Mouse (Mus musculus): ENCODE data around the gene Gm3233. TPM values are rescaled to one million over a fixed set of nuclear protein-coding genes. Genes with fewer than 3 reads are reported as not detected.
"Not testable (repeated sequence)": the region's sequence is repeated elsewhere in the genome, so short reads cannot be mapped to it uniquely, and the experiment has no call there.

The Gm3233 gene
- polyA plus RNA-seq, 1 experiment, result not detected

GRCm38 (mm10) chr10:77738929-77739328 lies 20.6 kb downstream of the Gm3233 start:
- Histone ChIP-seq H3K4me3 (ENCODE audit: low read depth, low read length) (no peak overlapping the region), H3K27ac (ENCODE audit: insufficient read depth, low read depth, low read length) (no peak overlapping the region), H3K4me1 (ENCODE audit: control insufficient read depth, insufficient read depth, insufficient read length, low read length) (no peaks in the 10 kb centered on the region), H3K27me3 (ENCODE audit: control insufficient read depth, insufficient read depth, low read length) (no peaks in the 10 kb centered on the region), H3K36me3 (ENCODE audit: control insufficient read depth, insufficient read depth, low read length) (no peaks in the 10 kb centered on the region)
- TF ChIP-seq CTCF (IDR thresholded peaks at IDR 0.05; ENCODE audit: extremely low read depth, insufficient read length, insufficient replicate concordance, low read depth, low read length) (no peak), POLR2A (IDR thresholded peaks at IDR 0.05; ENCODE audit: low read depth, low read length) (no peak)
- WGBS, result 79% methylated on average over 4 of the region's 4 CpGs

DNA sequence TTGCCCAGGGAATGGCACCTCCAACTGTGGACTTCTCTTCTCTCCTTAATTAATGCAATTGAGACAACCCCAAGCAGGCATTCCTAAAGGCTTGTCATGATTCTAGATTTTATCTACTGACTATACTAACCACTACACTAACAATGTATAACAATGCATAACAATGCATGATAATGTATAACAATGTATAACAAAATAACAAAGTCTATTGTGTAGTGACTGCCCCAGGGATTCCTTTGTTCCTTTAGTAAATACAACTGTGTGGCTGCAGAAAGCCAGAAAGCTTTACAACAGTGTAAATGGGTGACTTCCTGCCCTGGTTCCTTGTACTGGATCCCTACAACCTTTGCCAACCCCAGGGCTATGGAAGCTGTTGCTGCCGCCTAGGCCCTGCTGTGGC lies 23.6 kb downstream of the Gm3233 start:
- TF ChIP-seq CTCF (IDR thresholded peaks at IDR 0.05; ENCODE audit: extremely low read depth, insufficient read length, insufficient replicate concordance, low read depth, low read length) (no peak), POLR2A (IDR thresholded peaks at IDR 0.05; ENCODE audit: low read depth, low read length) (no peak)
- WGBS, result 95% methylated on average over 1 of the region's 1 CpGs
- H3K27ac ChIP-seq (ENCODE audit: insufficient read depth, low read depth, low read length), result no peak overlapping the region
- H3K4me1 ChIP-seq (ENCODE audit: control insufficient read depth, insufficient read depth, insufficient read length, low read length), result no peaks in the 10 kb centered on the region
- no peak overlapping the region for H3K4me3 ChIP-seq (ENCODE audit: low read depth, low read length)
- H3K36me3 ChIP-seq (ENCODE audit: control insufficient read depth, insufficient read depth, low read length), result no peaks in the 10 kb centered on the region
- H3K27me3 ChIP-seq (ENCODE audit: control insufficient read depth, insufficient read depth, low read length), result no peaks in the 10 kb centered on the region

DNA sequence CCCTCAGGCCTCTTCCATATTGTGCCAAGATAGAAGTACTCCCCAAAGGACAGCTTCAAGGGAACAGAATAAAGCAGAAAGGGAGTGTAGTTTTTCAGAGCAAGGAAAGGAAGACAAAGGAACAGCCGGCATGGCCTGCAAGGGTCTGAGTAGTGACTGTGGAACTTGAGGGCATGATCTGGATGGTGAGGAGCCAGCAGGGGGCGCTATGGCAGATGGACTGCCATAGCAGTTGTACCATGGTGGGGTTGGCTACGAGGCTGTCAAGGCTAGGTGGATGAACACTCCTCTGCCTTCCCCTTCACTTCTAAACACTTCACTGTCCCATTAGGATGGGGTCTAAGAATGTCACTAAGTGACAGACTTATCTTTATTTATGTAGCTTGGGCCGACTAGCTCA lies 30.2 kb downstream of the Gm3233 start:
- no peak overlapping the region for H3K4me3 ChIP-seq (ENCODE audit: low read depth, low read length)
- TF ChIP-seq CTCF (IDR thresholded peaks at IDR 0.05; ENCODE audit: extremely low read depth, insufficient read length, insufficient replicate concordance, low read depth, low read length) (peak; percentile 52; the same call in 1 of the 2 replicates), POLR2A (IDR thresholded peaks at IDR 0.05; ENCODE audit: low read depth, low read length) (no peak)
- no peaks in the 10 kb centered on the region for H3K36me3 ChIP-seq (ENCODE audit: control insufficient read depth, insufficient read depth, low read length)
- H3K27me3 ChIP-seq (ENCODE audit: control insufficient read depth, insufficient read depth, low read length), result no peaks in the 10 kb centered on the region
- no peaks in the 10 kb centered on the region for H3K4me1 ChIP-seq (ENCODE audit: control insufficient read depth, insufficient read depth, insufficient read length, low read length)
- 58% methylated on average over 4 of the region's 4 CpGs for WGBS
- H3K27ac ChIP-seq (ENCODE audit: insufficient read depth, low read depth, low read length), result no peak overlapping the region

DNA sequence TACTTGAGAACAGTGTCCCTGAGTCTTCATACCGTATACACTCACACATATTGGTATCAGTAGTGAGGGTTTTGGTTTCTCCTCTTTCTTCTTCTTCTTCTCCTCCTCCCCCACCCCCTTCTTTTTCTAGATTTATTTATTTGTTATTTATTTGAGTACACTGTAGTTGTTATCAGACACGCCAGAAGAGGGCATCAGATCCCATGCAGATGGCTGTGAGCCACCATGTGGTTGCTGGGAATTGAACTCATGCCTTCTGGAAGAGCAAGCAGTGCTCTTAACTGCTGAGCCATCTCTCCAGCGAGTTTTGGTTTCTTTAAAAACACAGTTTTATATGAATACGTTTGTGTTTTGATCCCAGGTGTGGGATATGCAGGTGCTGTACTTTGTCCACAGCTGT lies 31.2 kb downstream of the Gm3233 start:
- no peaks in the 10 kb centered on the region for H3K4me1 ChIP-seq (ENCODE audit: control insufficient read depth, insufficient read depth, insufficient read length, low read length)
- WGBS, result 39% methylated on average over 4 of the region's 4 CpGs
- TF ChIP-seq POLR2A (IDR thresholded peaks at IDR 0.05; ENCODE audit: low read depth, low read length) (no peak), CTCF (IDR thresholded peaks at IDR 0.05; ENCODE audit: extremely low read depth, insufficient read length, insufficient replicate concordance, low read depth, low read length) (no peak)
- no peak overlapping the region for H3K4me3 ChIP-seq (ENCODE audit: low read depth, low read length)
- no peaks in the 10 kb centered on the region for H3K36me3 ChIP-seq (ENCODE audit: control insufficient read depth, insufficient read depth, low read length)
- no peak overlapping the region for H3K27ac ChIP-seq (ENCODE audit: insufficient read depth, low read depth, low read length)
- H3K27me3 ChIP-seq (ENCODE audit: control insufficient read depth, insufficient read depth, low read length), result no peaks in the 10 kb centered on the region

- TF ChIP-seq CTCF (IDR thresholded peaks at IDR 0.05; ENCODE audit: extremely low read depth, insufficient read length, insufficient replicate concordance, low read depth, low read length), result no peak
- no peak for TF ChIP-seq POLR2A (IDR thresholded peaks at IDR 0.05; ENCODE audit: low read depth, low read length)
- Histone ChIP-seq H3K27ac (ENCODE audit: insufficient read depth, low read depth, low read length) (no peak within 1 kb of the TSS), H3K27me3 (ENCODE audit: control insufficient read depth, insufficient read depth, low read length) (no peaks in the 10 kb centered on the region), H3K4me3 (ENCODE audit: low read depth, low read length) (no peak within 1 kb of the TSS), H3K4me1 (ENCODE audit: control insufficient read depth, insufficient read depth, insufficient read length, low read length) (no peaks in the 10 kb centered on the region), H3K36me3 (ENCODE audit: control insufficient read depth, insufficient read depth, low read length) (no peaks in the 10 kb centered on the region)
- 50% methylated on average over 3 of the region's 3 CpGs for WGBS
Measured at GRCm38 (mm10) chr10:77726186-77726585, 33.3 kb downstream of the Gm3233 start, which contains the start of gene Gm10100. Gene Gm10100, plus strand, starts transcription at chr10:77726486.

DNA sequence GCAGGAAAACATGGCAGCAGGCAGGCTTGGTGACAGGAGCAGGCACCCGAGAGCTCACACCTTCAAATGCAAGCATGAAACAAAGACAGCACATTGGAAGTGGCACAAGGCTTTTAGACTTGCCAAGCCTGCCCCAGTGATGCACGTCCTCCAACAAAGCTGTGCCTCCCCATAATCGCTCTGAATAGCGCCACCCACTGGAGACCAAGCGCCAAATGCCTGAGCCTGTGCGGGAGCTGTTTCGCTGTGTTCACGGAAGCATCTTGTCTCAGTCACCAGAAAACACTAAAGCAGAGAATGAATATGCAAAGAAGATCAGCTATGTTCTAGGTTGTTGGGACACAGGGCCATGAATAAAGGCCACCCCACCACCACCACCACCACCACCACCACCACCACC lies 34.6 kb downstream of the Gm3233 start:
- Histone ChIP-seq H3K4me1 (ENCODE audit: control insufficient read depth, insufficient read depth, insufficient read length, low read length) (no peaks in the 10 kb centered on the region), H3K27ac (ENCODE audit: insufficient read depth, low read depth, low read length) (no peak overlapping the region), H3K27me3 (ENCODE audit: control insufficient read depth, insufficient read depth, low read length) (no peaks in the 10 kb centered on the region), H3K36me3 (ENCODE audit: control insufficient read depth, insufficient read depth, low read length) (no peaks in the 10 kb centered on the region), H3K4me3 (ENCODE audit: low read depth, low read length) (no peak overlapping the region)
- no peak for TF ChIP-seq POLR2A (IDR thresholded peaks at IDR 0.05; ENCODE audit: low read depth, low read length)
- TF ChIP-seq CTCF (IDR thresholded peaks at IDR 0.05; ENCODE audit: extremely low read depth, insufficient read length, insufficient replicate concordance, low read depth, low read length), result no peak
- 77% methylated on average over 8 of the region's 8 CpGs for WGBS

DNA sequence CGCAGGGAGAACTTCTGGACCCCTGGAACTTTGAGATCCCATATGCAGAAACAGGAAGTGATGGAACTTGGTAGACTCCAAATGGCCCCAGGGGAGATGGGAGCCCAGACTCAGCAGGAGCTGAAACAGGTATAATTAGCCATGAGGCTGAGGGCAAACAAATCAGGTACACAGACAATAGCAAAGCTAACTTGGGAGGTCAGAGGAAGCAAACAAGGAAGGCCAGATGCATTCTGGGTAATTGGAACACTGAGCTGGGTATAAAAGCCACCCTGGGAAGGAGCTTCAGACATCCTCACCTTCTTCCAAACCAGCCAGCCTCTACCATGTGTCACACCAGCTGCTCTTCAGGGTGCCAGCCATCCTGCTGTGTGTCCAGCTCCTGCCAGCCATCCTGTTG lies 39.2 kb downstream of the Gm3233 start, which contains the start of gene Krtap12-1:
Gene Krtap12-1, plus strand, starts transcription at position 301 of the 400 bp plus-strand sequence.
- H3K27ac ChIP-seq (ENCODE audit: insufficient read depth, low read depth, low read length); H3K4me3 ChIP-seq (ENCODE audit: low read depth, low read length); H3K27me3 ChIP-seq (ENCODE audit: control insufficient read depth, insufficient read depth, low read length); H3K4me1 ChIP-seq (ENCODE audit: control insufficient read depth, insufficient read depth, insufficient read length, low read length); H3K36me3 ChIP-seq (ENCODE audit: control insufficient read depth, insufficient read depth, low read length): not testable (repeated sequence)
- whole genome bisulfite sequencing, result 79% methylated on average over 1 of the region's 1 CpGs

GRCm38 (mm10) chr10:77715507-77715906 lies 44.0 kb downstream of the Gm3233 start, which contains the start of gene Gm10142:
Gene Gm10142, plus strand, starts transcription at chr10:77715807.
- 84% methylated on average over 1 of the region's 1 CpGs for WGBS
- Histone ChIP-seq H3K4me1 (ENCODE audit: control insufficient read depth, insufficient read depth, insufficient read length, low read length) (no peaks in the 10 kb centered on the region), H3K36me3 (ENCODE audit: control insufficient read depth, insufficient read depth, low read length) (no peaks in the 10 kb centered on the region), H3K27me3 (ENCODE audit: control insufficient read depth, insufficient read depth, low read length) (no peaks in the 10 kb centered on the region), H3K27ac (ENCODE audit: insufficient read depth, low read depth, low read length) (no peak within 1 kb of the TSS), H3K4me3 (ENCODE audit: low read depth, low read length) (no peak within 1 kb of the TSS)
- no peak for TF ChIP-seq POLR2A (IDR thresholded peaks at IDR 0.05; ENCODE audit: low read depth, low read length)
- TF ChIP-seq CTCF (IDR thresholded peaks at IDR 0.05; ENCODE audit: extremely low read depth, insufficient read length, insufficient replicate concordance, low read depth, low read length), result no peak

Measured in small intestine, adult 2 months (tissue).